Mouse (Mus musculus) spleen, adult 18-20 months (tissue): ENCODE measurements around the gene Kcnj2.

Experiments used
- DNase-seq, 2 experiments: peaks; one replicate each; pipeline ENCODE4 v3.0.0; 2022; ENCODE audit warnings: mixed read lengths in 2 of 2

The Kcnj2 gene

GRCm38 (mm10) chr11:111065635-111066298 is at the start of gene Kcnj2:
Kcnj2 (plus strand) TSS chr11:111066164.
- DNase-seq: peak; percentile 71 to 76

- DNase-seq: no peak
These were observed 49.8 kb upstream of the Kcnj2 start for GRCm38 (mm10) chr11:111016206-111016605.

GRCm38 (mm10) chr11:111020211-111020610 is 45.8 kb upstream of the Kcnj2 start:
- DNase-seq: no peak

- DNase-seq: no peak
These were observed 43.2 kb upstream of the Kcnj2 start for GRCm38 (mm10) chr11:111022681-111023281.

GRCm38 (mm10) chr11:111042175-111042574 is 23.8 kb upstream of the Kcnj2 start:
- peak in 1 of 2 experiments; percentile 38 for DNase-seq

GRCm38 (mm10) chr11:111043298-111043697 is 22.7 kb upstream of the Kcnj2 start:
- no peak for DNase-seq

- DNase-seq: no peak
These were observed 11.7 kb upstream of the Kcnj2 start for GRCm38 (mm10) chr11:111054252-111054651.

- DNase-seq: no peak
These were observed 10.8 kb upstream of the Kcnj2 start for GRCm38 (mm10) chr11:111054854-111055822.

GRCm38 (mm10) chr11:111056030-111056429 is 9.9 kb upstream of the Kcnj2 start:
- DNase-seq: no peak

- DNase-seq: no peak
These were observed 8.5 kb upstream of the Kcnj2 start for GRCm38 (mm10) chr11:111057435-111057834.

GRCm38 (mm10) chr11:111059440-111059839 is 6.5 kb upstream of the Kcnj2 start:
- DNase-seq: no peak

- DNase-seq: no peak
These were observed 5.7 kb upstream of the Kcnj2 start for GRCm38 (mm10) chr11:111060216-111060615.

GRCm38 (mm10) chr11:111064751-111065527 is 1.0 kb upstream of the Kcnj2 start:
- DNase-seq: peak; percentile 4 to 33

GRCm38 (mm10) chr11:111066299-111066691 is 331 bp downstream of the Kcnj2 start:
- no peak for DNase-seq

- DNase-seq: no peak
These were observed 1.8 kb downstream of the Kcnj2 start for GRCm38 (mm10) chr11:111067787-111068186.

- DNase-seq: no peak
These were observed 4.5 kb downstream of the Kcnj2 start for GRCm38 (mm10) chr11:111070460-111070859.

GRCm38 (mm10) chr11:111074131-111074530 is 8.2 kb downstream of the Kcnj2 start:
- DNase-seq: no peak

- DNase-seq: no peak
These were observed 12.1 kb downstream of the Kcnj2 start for GRCm38 (mm10) chr11:111078107-111078506.

GRCm38 (mm10) chr11:111083009-111083408 is 17.0 kb downstream of the Kcnj2 start:
- no peak for DNase-seq

GRCm38 (mm10) chr11:111086933-111087332 is 21.0 kb downstream of the Kcnj2 start:
- DNase-seq: no peak

GRCm38 (mm10) chr11:111088226-111088625 is 22.3 kb downstream of the Kcnj2 start:
- DNase-seq: no peak

- no peak for DNase-seq
These were observed 22.8 kb downstream of the Kcnj2 start for GRCm38 (mm10) chr11:111088812-111089211.

- no peak for DNase-seq
These were observed 25.2 kb downstream of the Kcnj2 start for GRCm38 (mm10) chr11:111091117-111091516.
